Comparison of ENCODE assay signal across 8 mouse cellular contexts in genomic region chr13:34130226-34130731, GRCm38 (mm10). TPM values are rescaled to one million over a fixed set of nuclear protein-coding genes. Genes with fewer than 3 reads are reported as not detected.
DNase-seq lines count a peak whose midpoint lies in the region; ATAC-seq and TF ChIP-seq lines count a peak whose summit lies in the region.

TSS of gene Tubb2b (minus strand) at chr13:34130466.

- peak within 1 kb of the TSS; percentile 84 for H3ac ChIP-seq in myocyte (ENCODE audit: control insufficient read depth, insufficient read length)

- no peak within 1 kb of the TSS; the same call in 1 of the 2 replicates for H3K27ac ChIP-seq in spleen, adult 2 months (ENCODE audit: insufficient read depth, low read length)
- peak within 1 kb of the TSS; percentile 88 for H3K27ac ChIP-seq in kidney, embryonic 15.5 days
- H3K27ac ChIP-seq in liver, adult 2 months (replicated peaks; ENCODE audit: insufficient read depth, low read depth, low read length), result no peak within 1 kb of the TSS

- peak; percentile 94 for ATAC-seq in kidney, embryonic 15.5 days (replicated peaks; ENCODE audit: low FRiP score)

- WGBS in spleen, adult 2 months, result under 1% methylated on average over 26 of the region's 26 CpGs
- under 1% methylated on average over 26 of the region's 26 CpGs for WGBS in kidney, embryonic 15.5 days
- 3% methylated on average over 26 of the region's 26 CpGs for WGBS in liver, adult 2 months

- peak within 1 kb of the TSS; percentile 60 for H3K9ac ChIP-seq in kidney, embryonic 15.5 days
- H3K9ac ChIP-seq in liver, adult 2 months (ENCODE audit: low read depth, low read length), result no peak within 1 kb of the TSS; the same call in 1 of the 2 replicates

- no peaks in the 10 kb centered on the region for H3K36me3 ChIP-seq in spleen, adult 2 months (ENCODE audit: control insufficient read depth, insufficient read depth, low read length)
- no peaks in the 10 kb centered on the region for H3K36me3 ChIP-seq in kidney, embryonic 15.5 days
- H3K36me3 ChIP-seq in liver, adult 2 months (ENCODE audit: control insufficient read depth, insufficient read depth, low read length), result no peaks in the 10 kb centered on the region
- peaks cover 18% of the 10 kb centered on the region for H3K36me3 ChIP-seq in myocyte (ENCODE audit: control insufficient read depth, insufficient read depth)

- peak; percentile 19 to 32 for DNase-seq in spleen, adult 2 months (ENCODE audit: low read depth in 1 of 2, low spot score in 2 of 2)
- DNase-seq in spleen, adult 12 weeks (ENCODE audit: low spot score), result no peak
- DNase-seq in embryo, embryonic 10.5 days (ENCODE audit: low spot score), result peak; percentile 98
- peak; percentile 39 for DNase-seq in heart, adult 8-10 months (ENCODE audit: low spot score)
- DNase-seq in liver, adult 2 months (ENCODE audit: extremely low read depth, low read depth, low spot score), result no peak
- DNase-seq in thymus, postnatal 0 days (ENCODE audit: low spot score), result peak; percentile 90

- no peaks in the 10 kb centered on the region for H3K9me3 ChIP-seq in kidney, embryonic 15.5 days (replicated peaks)

- no peaks in the 10 kb centered on the region for H3K79me2 ChIP-seq in liver, adult 2 months (ENCODE audit: control insufficient read depth, insufficient read depth, low read length)
- H3K79me2 ChIP-seq in myocyte (ENCODE audit: control insufficient read depth, insufficient read depth), result peaks cover 40% of the 10 kb centered on the region

- H3K4me2 ChIP-seq in kidney, embryonic 15.5 days, result peak within 1 kb of the TSS; percentile 88
- peak within 1 kb of the TSS; percentile 100 for H3K4me2 ChIP-seq in myocyte (ENCODE audit: low read depth)

- peaks cover 10% of the 10 kb centered on the region; the same call in 1 of the 2 replicates for H3K4me1 ChIP-seq in spleen, adult 2 months (ENCODE audit: control insufficient read depth, insufficient read depth, insufficient read length)
- H3K4me1 ChIP-seq in kidney, embryonic 15.5 days, result peaks cover 57% of the 10 kb centered on the region
- peaks cover 8% of the 10 kb centered on the region; the same call in 1 of the 2 replicates for H3K4me1 ChIP-seq in liver, adult 2 months (ENCODE audit: control insufficient read depth, insufficient read depth, low read length)

- TF ChIP-seq POLR2A in spleen, adult 2 months (IDR thresholded peaks at IDR 0.05; ENCODE audit: low read depth, low read length), result no peak
- TF ChIP-seq POLR2A in liver, adult 2 months (IDR thresholded peaks at IDR 0.05; ENCODE audit: extremely low read depth, insufficient read depth, low read length), result no peak
- TF ChIP-seq POLR2A in myocyte (IDR thresholded peaks at IDR 0.05; ENCODE audit: insufficient read length, low read depth), result peak; percentile 86

- no peak for TF ChIP-seq CTCF in spleen, adult 2 months (IDR thresholded peaks at IDR 0.05; ENCODE audit: extremely low read depth, insufficient read depth, insufficient read length, insufficient replicate concordance)
- TF ChIP-seq CTCF in liver, adult 2 months (IDR thresholded peaks at IDR 0.05; ENCODE audit: low read depth, low read length), result no peak

- H3K4me3 ChIP-seq in spleen, adult 2 months (ENCODE audit: extremely low read depth, insufficient read depth, insufficient read length), result peak within 1 kb of the TSS; percentile 66
- H3K4me3 ChIP-seq in kidney, embryonic 15.5 days (replicated peaks), result peak within 1 kb of the TSS; percentile 71
- peak within 1 kb of the TSS; percentile 50 for H3K4me3 ChIP-seq in liver, adult 2 months (ENCODE audit: insufficient read depth, low read depth, low read length)
- peak within 1 kb of the TSS; percentile 100 for H3K4me3 ChIP-seq in myocyte

- H3K27me3 ChIP-seq in spleen, adult 2 months (ENCODE audit: control insufficient read depth, insufficient read depth, low read length), result peaks cover 3% of the 10 kb centered on the region
- H3K27me3 ChIP-seq in kidney, embryonic 15.5 days, result peaks cover 32% of the 10 kb centered on the region
- peaks cover 15% of the 10 kb centered on the region; the same call in 1 of the 2 replicates for H3K27me3 ChIP-seq in liver, adult 2 months (ENCODE audit: control insufficient read depth, insufficient read depth, low read length)
- H3K27me3 ChIP-seq in myocyte (ENCODE audit: control insufficient read depth, insufficient read depth, insufficient read length), result no peaks in the 10 kb centered on the region

TF ChIP-seq in myocyte, 11 proteins besides CTCF, POLR2A, EP300 and RAD21:
- TF ChIP-seq POLR2AphosphoS2 (IDR thresholded peaks at IDR 0.05; ENCODE audit: insufficient read length, low read depth) (peak; percentile 92), USF1 (IDR thresholded peaks at IDR 0.05; ENCODE audit: low read depth) (no peak), MYOD1 (IDR thresholded peaks at IDR 0.05; ENCODE audit: control insufficient read depth in 1 of 3, insufficient read length in 2 of 3, low read depth in 2 of 3) (peak in 1 of 3 experiments; percentile 11), CEBPB (IDR thresholded peaks at IDR 0.05; ENCODE audit: insufficient read depth, poor library complexity, severe bottlenecking) (no peak), TCF3 (IDR thresholded peaks at IDR 0.05; ENCODE audit: insufficient read length, low read depth) (no peak), TCF12 (IDR thresholded peaks at IDR 0.05; ENCODE audit: insufficient read depth, poor library complexity, severe bottlenecking) (no peak)
TF ChIP-seq in myocyte: peak in this region for 2.

RNA-seq across cellular contexts. Expression of gene Tubb2b, which starts in this region (rescaled TPM):
- polyA plus RNA-seq in spleen, adult 2 months (2012; rRNA removed), result 15.1 and 18.3 TPM in 2 replicates
- 1 to 10 TPM; 2.3 to 5.9 (median 4.3) TPM for total RNA-seq in heart, adult 8-10 months (2022)
- 29.3 and 36.6 TPM in 2 replicates for polyA plus RNA-seq in kidney, embryonic 15.5 days (2015; fragmentation: Nextera tagmentation; extraction: Ambion mirVana)
- total RNA-seq in liver, adult 2 months (2014; rRNA removed), result 0.20 TPM in 1 of 2 replicates, not detected in the other
- 0.11 and 0.33 TPM in 2 replicates for polyA plus RNA-seq in liver, adult 2 months (2012; rRNA removed)
- polyA plus RNA-seq in myocyte (2012; fragmentation: generic; extraction: Trizol), result 438 TPM
- polyA plus RNA-seq in thymus, postnatal 0 days (2015; fragmentation: Nextera tagmentation; extraction: Ambion mirVana), result 34.5 and 37.3 TPM in 2 replicates

Comparison
In these comparisons a context has a peak if more than half of its experiments do, and no peak if none do; other contexts are left out.
1. RNA of gene Tubb2b (polyA plus RNA-seq): 438 TPM in myocyte (single experiment), 34.5 to 37.3 TPM in thymus, postnatal 0 days, 29.3 to 36.6 TPM in kidney, embryonic 15.5 days and 15.1 to 18.3 TPM in spleen, adult 2 months; 0.11 to 0.33 TPM in liver, adult 2 months; every median in the first group is over 10 times any median in the second.
2. RNA of gene Tubb2b (polyA plus RNA-seq): 438 TPM in myocyte (single experiment); 34.5 to 37.3 TPM in thymus, postnatal 0 days, 29.3 to 36.6 TPM in kidney, embryonic 15.5 days and 15.1 to 18.3 TPM in spleen, adult 2 months; every median in the first group is over 10 times any median in the second.
3. DNase-seq: peak in spleen, adult 2 months (2 of 2), embryo, embryonic 10.5 days (single experiment), heart, adult 8-10 months (single experiment) and thymus, postnatal 0 days (single experiment); none in spleen, adult 12 weeks (single experiment) and liver, adult 2 months (single experiment).
4. H3K4me3 ChIP-seq: peak in every context shown above with its lines; median percentile 100 in myocyte; 71 in kidney, embryonic 15.5 days; 66 in spleen, adult 2 months; 50 in liver, adult 2 months.